Mouse (Mus musculus): ENCODE data around the gene Dnase1. TPM values are rescaled to one million over a fixed set of nuclear protein-coding genes. Genes with fewer than 3 reads are reported as not detected.
"Not testable (repeated sequence)": the region's sequence is repeated elsewhere in the genome, so short reads cannot be mapped to it uniquely, and the experiment has no call there.

Gene Dnase1
- 2.1 and 3.2 TPM in 2 replicates for polyA plus RNA-seq (2016; fragmentation: Nextera tagmentation; extraction: Ambion mirVana)

DNA sequence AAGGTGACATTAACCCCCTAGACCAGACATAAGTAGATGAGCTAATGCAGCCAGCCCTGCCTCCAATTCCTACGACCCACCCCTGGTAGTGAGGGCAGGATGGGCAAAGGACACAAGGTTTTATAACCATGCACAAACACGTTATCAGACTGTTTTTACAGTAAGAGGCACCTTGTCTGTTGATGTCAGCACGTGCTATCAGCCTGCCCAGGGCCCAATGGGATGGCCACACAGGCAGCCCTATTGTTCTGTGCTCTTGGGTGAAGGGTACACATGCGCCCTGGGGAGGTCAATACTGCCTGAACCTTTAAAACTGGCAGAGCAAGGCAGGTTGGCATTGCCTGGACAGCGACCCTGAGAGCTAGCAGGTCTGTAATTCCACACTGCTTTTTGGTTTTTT lies at the start of gene Dnase1:
Dnase1 (plus strand) TSS at position 136 of the 400 bp plus-strand sequence.
- Histone ChIP-seq H3K9me3 (replicated peaks) (no peaks in the 10 kb centered on the region), H3K4me1 (peaks cover 33% of the 10 kb centered on the region), H3K9ac (no peak within 1 kb of the TSS), H3K27me3 (replicated peaks) (no peaks in the 10 kb centered on the region), H3K4me3 (no peak within 1 kb of the TSS), H3K27ac (no peak within 1 kb of the TSS), H3K36me3 (peaks cover 56% of the 10 kb centered on the region), H3K4me2 (no peak within 1 kb of the TSS)
- ATAC-seq, result no peak
- WGBS (ENCODE audit: insufficient replicate concordance), result 72% methylated on average over 5 of the region's 5 CpGs

- 59% methylated on average over 4 of the region's 4 CpGs for WGBS (ENCODE audit: insufficient replicate concordance)
- no peaks in the 10 kb centered on the region for H3K9me3 ChIP-seq (replicated peaks)
- H3K27me3 ChIP-seq (replicated peaks), result no peaks in the 10 kb centered on the region
- H3K4me1 ChIP-seq, result no peaks in the 10 kb centered on the region
- ATAC-seq, result no peak
- peaks cover 100% of the 10 kb centered on the region for H3K36me3 ChIP-seq
- no peak overlapping the region for H3K4me3 ChIP-seq
- no peak overlapping the region for H3K9ac ChIP-seq
- no peak overlapping the region for H3K4me2 ChIP-seq
- no peak overlapping the region for H3K27ac ChIP-seq
Measured at GRCm38 (mm10) chr16:3988410-3988809, 48.3 kb upstream of the Dnase1 start.

GRCm38 (mm10) chr16:4003489-4004398 lies 33.0 kb upstream of the Dnase1 start, which contains the start of gene Slx4:
Slx4 (minus strand) TSS chr16:4003770.
- Histone ChIP-seq H3K27me3 (replicated peaks) (no peaks in the 10 kb centered on the region), H3K4me3 (peak within 1 kb of the TSS; percentile 91), H3K4me1 (peaks cover 28% of the 10 kb centered on the region), H3K27ac (peak within 1 kb of the TSS; percentile 88), H3K4me2 (peak within 1 kb of the TSS; percentile 92), H3K9me3 (replicated peaks) (no peaks in the 10 kb centered on the region), H3K9ac (peak within 1 kb of the TSS; percentile 89), H3K36me3 (peaks cover 31% of the 10 kb centered on the region)
- WGBS (ENCODE audit: insufficient replicate concordance), result 1% methylated on average over 57 of the region's 58 CpGs
- ATAC-seq, result peak; percentile 95

GRCm38 (mm10) chr16:4012882-4013570 lies 23.7 kb upstream of the Dnase1 start:
- 0 out of 2 replicates have a peak, but pooled peaks cover 4% of the 10 kb centered on the region for H3K9me3 ChIP-seq (replicated peaks)
- WGBS (ENCODE audit: insufficient replicate concordance), result 25% methylated on average over 4 of the region's 4 CpGs
- peak; percentile 97 for ATAC-seq
- H3K9ac ChIP-seq, result peak overlapping the region; percentile 10; the same call in 1 of the 2 replicates
- H3K27ac ChIP-seq, result peak overlapping the region; percentile 82
- peak overlapping the region; percentile 56 for H3K4me2 ChIP-seq
- no peaks in the 10 kb centered on the region for H3K36me3 ChIP-seq
- peaks cover 36% of the 10 kb centered on the region for H3K4me1 ChIP-seq
- H3K4me3 ChIP-seq, result no peak overlapping the region
- no peaks in the 10 kb centered on the region for H3K27me3 ChIP-seq (replicated peaks)

DNA sequence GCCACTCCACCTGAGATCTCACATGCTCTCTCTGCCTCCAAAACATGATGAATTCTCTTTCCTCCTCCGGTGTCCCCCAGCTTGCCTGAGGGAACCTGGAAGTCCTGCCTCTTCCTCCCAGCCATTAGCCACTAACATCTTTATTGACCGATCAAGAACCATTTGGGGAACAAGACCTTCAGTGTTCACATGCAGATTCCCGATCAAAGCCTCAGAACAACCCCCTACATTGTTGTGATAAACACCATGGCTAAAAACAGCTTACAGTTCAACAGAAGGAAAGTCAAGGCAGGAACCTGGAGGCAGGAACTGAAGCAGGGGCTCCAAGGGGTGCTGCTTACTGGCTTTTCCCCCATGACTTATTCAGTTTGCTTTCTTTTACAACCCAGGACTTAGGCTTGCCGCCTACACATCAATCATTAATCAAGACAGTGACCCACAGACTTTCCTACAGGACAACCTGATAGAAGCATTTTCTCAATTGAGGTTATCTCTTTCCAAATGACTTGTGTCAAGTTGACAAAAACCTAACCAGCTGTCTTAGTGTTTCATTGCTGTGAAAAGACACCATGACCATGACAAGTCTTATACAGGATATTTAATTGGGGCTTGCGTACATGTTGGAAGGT lies 22.6 kb upstream of the Dnase1 start:
- 75% methylated on average over 5 of the region's 5 CpGs for WGBS (ENCODE audit: insufficient replicate concordance)
- Histone ChIP-seq H3K4me1 (peaks cover 32% of the 10 kb centered on the region), H3K27ac (no peak overlapping the region), H3K9me3 (replicated peaks) (0 out of 2 replicates have a peak, but pooled peaks cover under 1% of the 10 kb centered on the region), H3K9ac (no peak overlapping the region), H3K4me3 (no peak overlapping the region), H3K27me3 (replicated peaks) (no peaks in the 10 kb centered on the region), H3K4me2 (no peak overlapping the region), H3K36me3 (no peaks in the 10 kb centered on the region)
- ATAC-seq, result no peak

DNA sequence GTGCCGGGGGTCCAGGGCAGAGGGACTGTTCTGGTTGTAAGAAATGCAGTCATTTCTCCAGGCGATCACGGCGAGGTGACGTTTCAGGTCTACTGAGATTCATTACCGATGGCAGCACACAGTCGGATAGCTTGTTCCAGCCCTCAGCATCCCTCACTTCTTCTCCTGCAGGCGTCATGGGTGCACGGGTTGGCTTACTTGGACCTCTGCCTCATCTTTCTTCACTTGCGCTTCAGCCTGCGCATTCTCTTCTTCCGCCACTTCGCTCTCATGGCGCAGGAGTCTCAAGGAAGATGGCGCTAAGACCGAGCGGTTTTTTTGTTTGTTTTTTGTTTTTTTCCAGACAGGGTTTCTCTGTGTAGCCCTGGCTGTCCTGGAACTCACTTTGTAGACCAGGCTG lies 20.0 kb upstream of the Dnase1 start:
- not testable (repeated sequence) for H3K27ac ChIP-seq; H3K9me3 ChIP-seq (replicated peaks); H3K36me3 ChIP-seq; H3K9ac ChIP-seq; H3K4me3 ChIP-seq; H3K4me2 ChIP-seq; ATAC-seq; H3K27me3 ChIP-seq (replicated peaks)
- 65% methylated on average over 17 of the region's 17 CpGs for WGBS (ENCODE audit: insufficient replicate concordance)
- peaks cover 23% of the 10 kb centered on the region for H3K4me1 ChIP-seq

GRCm38 (mm10) chr16:4017466-4017865 lies 19.3 kb upstream of the Dnase1 start:
- not testable (repeated sequence) for H3K27me3 ChIP-seq (replicated peaks); H3K36me3 ChIP-seq; H3K9ac ChIP-seq; H3K27ac ChIP-seq; ATAC-seq; H3K4me3 ChIP-seq; H3K9me3 ChIP-seq (replicated peaks); H3K4me2 ChIP-seq
- H3K4me1 ChIP-seq, result peaks cover 16% of the 10 kb centered on the region
- WGBS (ENCODE audit: insufficient replicate concordance), result 67% methylated on average over 6 of the region's 6 CpGs

- H3K9ac ChIP-seq, result no peak overlapping the region
- H3K27me3 ChIP-seq (replicated peaks), result no peaks in the 10 kb centered on the region
- H3K27ac ChIP-seq, result no peak overlapping the region
- H3K9me3 ChIP-seq (replicated peaks), result no peaks in the 10 kb centered on the region
- H3K4me1 ChIP-seq, result no peaks in the 10 kb centered on the region
- no peak for ATAC-seq
- no peak overlapping the region for H3K4me3 ChIP-seq
- H3K36me3 ChIP-seq, result no peaks in the 10 kb centered on the region
- 74% methylated on average over 1 of the region's 1 CpGs for WGBS (ENCODE audit: insufficient replicate concordance)
- H3K4me2 ChIP-seq, result no peak overlapping the region
Measured at GRCm38 (mm10) chr16:4021241-4021640, 15.5 kb upstream of the Dnase1 start.

GRCm38 (mm10) chr16:4022719-4023118 lies 14.0 kb upstream of the Dnase1 start:
- WGBS (ENCODE audit: insufficient replicate concordance), result 69% methylated on average over 4 of the region's 4 CpGs
- Histone ChIP-seq H3K4me3 (no peak overlapping the region), H3K4me1 (no peaks in the 10 kb centered on the region), H3K9ac (no peak overlapping the region), H3K4me2 (no peak overlapping the region), H3K27me3 (replicated peaks) (0 out of 2 replicates have a peak, but pooled peaks cover 4% of the 10 kb centered on the region), H3K27ac (no peak overlapping the region), H3K9me3 (replicated peaks) (no peaks in the 10 kb centered on the region), H3K36me3 (no peaks in the 10 kb centered on the region)
- ATAC-seq, result no peak

- H3K4me1 ChIP-seq, result 0 out of 2 replicates have a peak, but pooled peaks cover 3% of the 10 kb centered on the region
- WGBS (ENCODE audit: insufficient replicate concordance), result 54% methylated on average over 1 of the region's 1 CpGs
- ATAC-seq, result no peak
- no peaks in the 10 kb centered on the region for H3K9me3 ChIP-seq (replicated peaks)
- 0 out of 2 replicates have a peak, but pooled peaks cover 4% of the 10 kb centered on the region for H3K27me3 ChIP-seq (replicated peaks)
- H3K9ac ChIP-seq, result no peak overlapping the region
- no peaks in the 10 kb centered on the region for H3K36me3 ChIP-seq
- no peak overlapping the region for H3K27ac ChIP-seq
- H3K4me2 ChIP-seq, result no peak overlapping the region
- no peak overlapping the region for H3K4me3 ChIP-seq
Measured at GRCm38 (mm10) chr16:4026672-4027071, 10.1 kb upstream of the Dnase1 start.

DNA sequence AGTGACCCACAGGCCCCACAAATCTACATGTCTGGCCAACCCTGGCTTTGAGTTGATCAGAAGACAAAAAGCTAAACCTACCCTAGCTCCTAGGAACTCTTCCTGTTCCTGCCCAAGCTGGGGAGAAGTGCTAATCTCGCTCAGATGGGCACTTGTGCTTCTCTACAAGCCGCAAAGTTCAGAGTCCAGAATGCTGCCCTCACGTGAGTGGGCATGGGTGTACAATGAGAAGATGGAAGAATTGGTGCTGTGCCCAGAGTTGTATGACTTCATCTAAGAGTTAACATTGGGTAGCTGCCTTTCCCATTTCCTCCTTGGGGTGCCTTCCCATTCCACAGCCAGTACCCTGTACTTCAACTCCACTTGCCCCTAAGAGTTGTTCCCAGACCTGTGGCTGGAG lies 9.5 kb upstream of the Dnase1 start:
- Histone ChIP-seq H3K4me3 (no peak overlapping the region), H3K4me1 (peaks cover 8% of the 10 kb centered on the region), H3K27ac (no peak overlapping the region), H3K4me2 (no peak overlapping the region), H3K9ac (no peak overlapping the region), H3K36me3 (no peaks in the 10 kb centered on the region), H3K9me3 (replicated peaks) (no peaks in the 10 kb centered on the region), H3K27me3 (replicated peaks) (0 out of 2 replicates have a peak, but pooled peaks cover 4% of the 10 kb centered on the region)
- WGBS (ENCODE audit: insufficient replicate concordance), result 54% methylated on average over 3 of the region's 3 CpGs
- ATAC-seq, result no peak

Measured in liver, embryonic 12.5 days (tissue).